Mouse (Mus musculus) heart, embryonic 10.5 days (tissue): ENCODE measurements at regions not wholly inside any gene's neighbourhood (a gene's known extent, or its start where the extent isn't known, plus 50 kb on each side); places are given as distances from the start of the nearest gene placed in this dataset.

Experiments used
- DNase-seq: peaks from one replicate; pipeline ENCODE4 v3.0.0-alpha.2; 2017; ENCODE audit warnings: low spot score
- H3K27ac ChIP-seq: fragments of 300-500 bp; sonication (generic); 2 replicates; pipeline ENCODE4 v1.5.1; 2016; ENCODE audit warnings: mild to moderate bottlenecking
- H3K27me3 ChIP-seq: fragments of 300-500 bp; sonication (generic); 2 replicates; pipeline ENCODE4 v1.6.1; 2016; ENCODE audit warnings: mild to moderate bottlenecking; ENCODE audit not compliant: poor library complexity, insufficient read depth, severe bottlenecking
- H3K36me3 ChIP-seq: fragments of 300-500 bp; sonication (generic); 2 replicates; pipeline ENCODE4 v1.6.1; 2016; ENCODE audit warnings: mild to moderate bottlenecking, moderate library complexity
- H3K4me1 ChIP-seq: fragments of 300-500 bp; sonication (generic); 2 replicates; pipeline ENCODE4 v1.6.1; 2016; ENCODE audit warnings: mild to moderate bottlenecking
- H3K4me3 ChIP-seq: fragments of 300-500 bp; sonication (generic); 2 replicates; pipeline ENCODE4 v1.5.1; 2016; ENCODE audit warnings: mild to moderate bottlenecking, moderate library complexity
- H3K9me3 ChIP-seq: fragments of 300-500 bp; sonication (generic); 2 replicates; pipeline ENCODE4 v1.6.1; 2016; ENCODE audit warnings: mild to moderate bottlenecking, moderate library complexity
- WGBS: fragments of 180-500 bp; shearing (Covaris S2); methylation state at CpG from one replicate; pipeline ENCODE4 v1.1.7; 2016; 5-methylcytosine and 5-hydroxymethylcytosine counted together

GRCm38 (mm10) chrX:142560209-142560912 lies 120.8 kb upstream of the Tmem164 start:
- H3K4me3 ChIP-seq, result no peak overlapping the region
- WGBS, result 63% methylated on average over 2 of the region's 2 CpGs
- H3K27ac ChIP-seq, result no peak overlapping the region
- H3K4me1 ChIP-seq, result no peaks in the 10 kb centered on the region
- DNase-seq, result no peak
- no peaks in the 10 kb centered on the region; the same call in 1 of the 2 replicates for H3K27me3 ChIP-seq
- no peaks in the 10 kb centered on the region for H3K9me3 ChIP-seq
- no peaks in the 10 kb centered on the region for H3K36me3 ChIP-seq

DNA sequence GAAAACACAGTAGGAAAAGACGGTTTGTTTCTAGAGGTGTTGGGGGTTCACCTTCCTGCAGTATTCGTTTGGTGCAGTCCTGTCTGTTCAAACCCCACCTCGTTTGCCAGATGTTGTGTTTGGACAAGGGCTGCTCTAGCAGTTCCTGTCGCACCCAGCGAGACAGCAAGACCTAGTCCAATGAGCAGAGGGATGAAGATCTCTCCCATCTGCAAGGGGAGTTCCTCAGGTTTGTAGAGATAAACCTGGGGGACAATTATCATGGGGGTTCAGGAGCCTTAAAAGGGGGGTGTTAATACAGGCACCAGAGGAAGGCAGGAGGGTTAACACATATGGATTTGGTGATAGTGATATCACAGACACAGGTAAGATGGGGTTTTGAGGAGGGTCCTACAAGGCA lies 119.4 kb upstream of the Tmem164 start:
- no peak overlapping the region for H3K27ac ChIP-seq
- H3K4me1 ChIP-seq, result no peaks in the 10 kb centered on the region
- WGBS, result 73% methylated on average over 5 of the region's 5 CpGs
- H3K27me3 ChIP-seq, result no peaks in the 10 kb centered on the region; the same call in 1 of the 2 replicates
- no peak overlapping the region for H3K4me3 ChIP-seq
- no peaks in the 10 kb centered on the region for H3K36me3 ChIP-seq
- H3K9me3 ChIP-seq, result no peaks in the 10 kb centered on the region
- no peak for DNase-seq

- DNase-seq, result no peak
- H3K4me1 ChIP-seq, result no peaks in the 10 kb centered on the region
- H3K4me3 ChIP-seq, result no peak overlapping the region
- H3K36me3 ChIP-seq, result no peaks in the 10 kb centered on the region
- 0 out of 2 replicates have a peak, but pooled peaks cover 3% of the 10 kb centered on the region for H3K27me3 ChIP-seq
- no peaks in the 10 kb centered on the region for H3K9me3 ChIP-seq
- WGBS, result 72% methylated on average over 9 of the region's 9 CpGs
- H3K27ac ChIP-seq, result no peak overlapping the region
These were observed 117.0 kb upstream of the Tmem164 start for GRCm38 (mm10) chrX:142564186-142564585.

DNA sequence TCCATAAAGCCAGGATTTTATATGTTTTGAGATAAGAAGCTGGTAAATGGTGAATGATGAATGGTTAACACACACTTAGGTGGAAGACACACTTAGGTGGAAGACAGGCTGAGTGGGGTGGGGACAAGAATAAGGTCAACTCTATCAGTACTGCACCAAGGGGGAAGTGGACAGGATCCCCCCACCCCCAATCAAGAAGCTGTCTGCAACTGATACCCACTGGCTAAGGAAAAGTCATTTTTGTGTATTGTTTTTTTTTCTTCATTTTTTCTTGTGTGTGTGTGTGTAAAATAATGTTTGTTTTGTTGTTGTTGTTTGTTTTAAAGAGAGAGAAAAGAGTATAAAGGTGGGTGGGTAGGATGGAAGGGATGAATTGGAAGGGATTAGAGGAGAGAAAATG lies 109.4 kb upstream of the Tmem164 start:
- H3K9me3 ChIP-seq, result no peaks in the 10 kb centered on the region
- no peaks in the 10 kb centered on the region for H3K36me3 ChIP-seq
- 0 out of 2 replicates have a peak, but pooled peaks cover 3% of the 10 kb centered on the region for H3K27me3 ChIP-seq
- no peak for DNase-seq
- no peaks in the 10 kb centered on the region for H3K4me1 ChIP-seq
- H3K4me3 ChIP-seq, result no peak overlapping the region
- H3K27ac ChIP-seq, result no peak overlapping the region

- H3K36me3 ChIP-seq, result no peaks in the 10 kb centered on the region
- DNase-seq, result no peak
- no peak overlapping the region for H3K27ac ChIP-seq
- no peaks in the 10 kb centered on the region for H3K4me1 ChIP-seq
- no peaks in the 10 kb centered on the region for H3K27me3 ChIP-seq
- WGBS, result 83% methylated on average over 4 of the region's 4 CpGs
- H3K9me3 ChIP-seq, result no peaks in the 10 kb centered on the region
- H3K4me3 ChIP-seq, result no peak overlapping the region
These were observed 107.2 kb upstream of the Tmem164 start for GRCm38 (mm10) chrX:142574022-142574421.

DNA sequence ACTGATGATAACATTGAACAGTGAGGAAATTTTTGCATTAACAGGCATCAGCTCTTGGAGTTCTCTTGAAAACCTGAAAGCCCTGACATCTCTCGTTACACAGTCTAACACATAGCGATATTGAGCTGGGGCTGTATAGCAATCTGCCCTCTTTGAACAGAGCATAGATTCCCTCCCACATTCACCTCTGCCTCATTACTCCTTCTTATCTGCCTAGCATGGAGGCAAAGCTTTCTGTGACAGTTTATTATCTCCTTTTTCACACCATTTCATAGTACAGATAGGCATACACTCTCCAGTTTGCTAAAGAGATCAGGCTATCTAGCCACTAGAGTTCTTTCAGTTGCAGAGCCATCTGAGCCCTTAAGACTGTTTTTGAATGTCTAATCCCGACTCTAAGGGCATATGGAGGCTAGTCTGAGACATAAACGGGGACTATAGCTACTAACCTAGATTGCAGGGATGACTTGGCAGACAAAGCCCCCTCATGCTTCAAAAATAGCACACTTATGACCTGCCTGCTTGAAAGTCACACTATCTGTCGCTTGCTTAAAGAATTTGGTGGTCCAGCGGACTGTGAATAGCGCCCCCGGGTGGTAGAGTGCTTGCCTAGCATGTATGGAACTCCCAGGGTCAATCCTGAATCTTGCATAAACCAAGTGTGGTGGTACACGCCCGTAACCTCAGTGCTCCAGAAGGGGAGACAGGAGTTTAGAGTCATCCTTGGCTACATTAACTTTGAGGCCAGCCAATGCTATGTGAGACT lies 106.1 kb upstream of the Tmem164 start:
- Histone ChIP-seq H3K27me3 (no peaks in the 10 kb centered on the region), H3K9me3 (no peaks in the 10 kb centered on the region), H3K36me3 (no peaks in the 10 kb centered on the region), H3K4me1 (no peaks in the 10 kb centered on the region), H3K4me3 (no peak overlapping the region), H3K27ac (no peak overlapping the region)
- no peak for DNase-seq
- 45% methylated on average over 10 of the region's 10 CpGs for WGBS

DNA sequence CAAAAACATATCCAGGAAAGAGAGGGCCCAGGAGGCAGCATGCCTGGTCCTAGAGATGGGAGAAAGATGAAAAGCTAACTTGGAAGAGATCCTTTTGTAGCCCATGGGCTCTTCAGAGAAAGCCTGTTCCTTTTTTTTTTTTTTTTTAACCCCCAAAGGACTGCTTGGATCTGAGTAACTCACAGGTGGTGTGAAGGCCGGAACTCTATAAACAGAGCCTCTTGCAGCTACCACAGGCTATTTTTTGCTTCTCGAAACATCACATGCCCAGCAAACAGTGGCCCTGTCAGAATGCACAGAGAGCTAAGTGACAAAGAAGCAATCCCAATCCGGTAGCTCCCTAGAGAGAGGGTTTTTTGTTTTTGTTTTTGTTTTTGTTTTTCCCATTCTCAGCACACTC lies 105.1 kb upstream of the Tmem164 start:
- no peak overlapping the region for H3K4me3 ChIP-seq
- H3K27ac ChIP-seq, result no peak overlapping the region
- H3K9me3 ChIP-seq, result no peaks in the 10 kb centered on the region
- H3K27me3 ChIP-seq, result no peaks in the 10 kb centered on the region
- no peaks in the 10 kb centered on the region for H3K4me1 ChIP-seq
- no peak for DNase-seq
- no peaks in the 10 kb centered on the region for H3K36me3 ChIP-seq
- 65% methylated on average over 3 of the region's 3 CpGs for WGBS

- no peaks in the 10 kb centered on the region for H3K27me3 ChIP-seq
- no peak for DNase-seq
These were observed 103.6 kb upstream of the Tmem164 start for GRCm38 (mm10) chrX:142577449-142578081.

GRCm38 (mm10) chrX:142585281-142585680 lies 95.9 kb upstream of the Tmem164 start:
- Histone ChIP-seq H3K4me3 (no peak overlapping the region), H3K4me1 (no peaks in the 10 kb centered on the region), H3K27me3 (no peaks in the 10 kb centered on the region), H3K36me3 (no peaks in the 10 kb centered on the region), H3K27ac (no peak overlapping the region), H3K9me3 (no peaks in the 10 kb centered on the region)
- DNase-seq, result no peak
- WGBS, result 40% methylated on average over 2 of the region's 2 CpGs

More at GRCm38 (mm10) chrX:142577449-142578081, 103.6 kb upstream of the Tmem164 start:
- Histone ChIP-seq H3K9me3 (no peaks in the 10 kb centered on the region), H3K36me3 (no peaks in the 10 kb centered on the region), H3K27ac (no peak overlapping the region), H3K4me3 (no peak overlapping the region), H3K4me1 (no peaks in the 10 kb centered on the region)
- WGBS, result 52% methylated on average over 6 of the region's 6 CpGs

GRCm38 (mm10) chrX:142599377-142599776 lies 81.8 kb upstream of the Tmem164 start:
- Histone ChIP-seq H3K9me3 (no peaks in the 10 kb centered on the region), H3K4me1 (no peaks in the 10 kb centered on the region), H3K4me3 (no peak overlapping the region), H3K27ac (no peak overlapping the region), H3K36me3 (no peaks in the 10 kb centered on the region), H3K27me3 (peaks cover 7% of the 10 kb centered on the region; the same call in 1 of the 2 replicates)
- 85% methylated on average over 2 of the region's 2 CpGs for WGBS
- DNase-seq, result no peak

DNA sequence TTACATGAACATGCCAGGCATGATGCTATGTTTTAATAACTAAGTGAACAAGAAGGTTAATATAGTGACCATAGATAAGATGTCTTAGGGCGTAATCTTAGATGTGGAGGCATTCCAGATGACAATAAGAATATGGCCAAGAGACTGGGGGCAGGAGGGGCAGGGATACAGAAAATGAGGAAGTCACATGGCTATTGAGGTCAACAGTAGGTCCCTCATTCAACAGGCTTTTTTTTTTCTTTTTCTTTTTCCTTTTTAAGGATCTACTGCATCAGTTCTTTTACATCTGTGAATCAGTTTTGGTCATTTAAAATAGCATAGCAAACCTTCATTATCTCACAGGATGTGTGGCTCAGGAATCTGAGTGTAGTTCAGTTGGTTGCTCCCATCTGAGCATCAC lies 80.4 kb upstream of the Tmem164 start:
- Histone ChIP-seq H3K9me3 (no peaks in the 10 kb centered on the region), H3K27me3 (peaks cover 7% of the 10 kb centered on the region; the same call in 1 of the 2 replicates), H3K4me3 (no peak overlapping the region), H3K4me1 (no peaks in the 10 kb centered on the region), H3K27ac (no peak overlapping the region), H3K36me3 (no peaks in the 10 kb centered on the region)
- DNase-seq, result no peak
- 77% methylated on average over 1 of the region's 1 CpGs for WGBS

DNA sequence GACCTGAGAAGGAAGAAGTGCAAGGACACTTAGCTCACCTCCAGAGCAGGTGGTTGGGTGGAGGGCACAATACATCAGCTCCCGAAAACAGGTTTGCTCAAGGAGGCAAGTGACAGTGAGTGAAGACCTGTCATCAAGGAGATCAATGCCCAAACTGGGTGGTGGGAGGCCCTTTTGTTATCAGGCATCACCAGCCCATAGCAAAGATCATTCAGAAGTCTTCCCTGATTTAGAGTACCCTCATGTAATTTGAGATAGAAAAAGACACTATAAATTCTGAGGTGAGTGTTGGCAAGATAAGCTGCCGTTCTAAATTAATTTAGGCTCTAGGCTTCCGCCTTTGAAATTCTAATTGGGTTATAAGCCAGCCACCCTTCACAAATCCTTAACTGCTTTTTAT lies 76.1 kb upstream of the Tmem164 start:
- H3K4me3 ChIP-seq, result no peak overlapping the region
- no peak for DNase-seq
- WGBS, result 73% methylated on average over 3 of the region's 3 CpGs
- no peaks in the 10 kb centered on the region for H3K4me1 ChIP-seq
- H3K27ac ChIP-seq, result no peak overlapping the region
- H3K27me3 ChIP-seq, result peaks cover 12% of the 10 kb centered on the region
- no peaks in the 10 kb centered on the region for H3K9me3 ChIP-seq
- H3K36me3 ChIP-seq, result no peaks in the 10 kb centered on the region

- H3K4me3 ChIP-seq, result no peak overlapping the region
- H3K9me3 ChIP-seq, result no peaks in the 10 kb centered on the region
- H3K27ac ChIP-seq, result no peak overlapping the region
- no peak for DNase-seq
- no peaks in the 10 kb centered on the region for H3K4me1 ChIP-seq
- no peaks in the 10 kb centered on the region for H3K36me3 ChIP-seq
- peaks cover 8% of the 10 kb centered on the region for H3K27me3 ChIP-seq
- WGBS, result 86% methylated on average over 8 of the region's 8 CpGs
These were observed 74.5 kb upstream of the Tmem164 start for GRCm38 (mm10) chrX:142606595-142607205.
